Mouse (Mus musculus): ENCODE results near the gene Btbd35f8.
"Not testable (repeated sequence)": the region's sequence is repeated elsewhere in the genome, so short reads cannot be mapped to it uniquely, and the experiment has no call there.

Gene Btbd35f8

GRCm38 (mm10) chrX:34450224-34450623 lies at the start of gene Btbd35f8:
Gene Btbd35f8, plus strand, starts transcription at chrX:34450524.
- DNase-seq (ENCODE audit: low spot score in 2 of 2), result not testable (repeated sequence)
